Mouse (Mus musculus) neural tube, embryonic 11.5 days (tissue): ENCODE measurements at regions not wholly inside any gene's neighbourhood (a gene's known extent, or its start where the extent isn't known, plus 50 kb on each side); places are given as distances from the start of the nearest gene placed in this dataset.
A peak's percentile ranks its signal among the peaks of the same experiment; 100 is the strongest.

Experiments
- ATAC-seq: fragments of 200-750 bp; cut with Nextera tagmentation; 2 replicates; pipeline ENCODE4 v1.8.0; 2017; ENCODE audit warnings: moderate number of reproducible peaks, mild to moderate bottlenecking, moderate TSS enrichment, moderate library complexity; ENCODE audit not compliant: insufficient read depth, low FRiP score, low TSS enrichment
- DNase-seq: peaks from one replicate; pipeline ENCODE4 v3.0.0-alpha.2; 2015; ENCODE audit warnings: low spot score
- H3K27ac ChIP-seq: fragments of 300-500 bp; sonication (generic); 2 replicates; pipeline ENCODE4 v1.5.1; 2014; ENCODE audit warnings: low read depth, mild to moderate bottlenecking, low read length
- H3K27me3 ChIP-seq: fragments of 300-500 bp; sonication (generic); 2 replicates; pipeline ENCODE4 v1.6.1; 2014; ENCODE audit warnings: mild to moderate bottlenecking, low read length, mixed read lengths; ENCODE audit not compliant: control insufficient read depth, insufficient read depth
- H3K36me3 ChIP-seq: fragments of 300-500 bp; sonication (generic); 2 replicates; pipeline ENCODE4 v1.6.1; 2014; ENCODE audit warnings: mild to moderate bottlenecking, low read length, moderate library complexity, mixed read lengths; ENCODE audit not compliant: control insufficient read depth, insufficient read depth
- H3K4me1 ChIP-seq: fragments of 300-500 bp; sonication (generic); 2 replicates; pipeline ENCODE4 v1.6.1; 2014; ENCODE audit warnings: low read length, mixed read lengths; ENCODE audit not compliant: control insufficient read depth, insufficient read depth
- H3K4me2 ChIP-seq: fragments of 300-500 bp; sonication (generic); 2 replicates; pipeline ENCODE4 v1.6.1; 2014; ENCODE audit warnings: low read depth, mild to moderate bottlenecking, moderate library complexity
- H3K4me3 ChIP-seq: fragments of 300-500 bp; sonication (generic); 2 replicates; pipeline ENCODE4 v1.5.1; 2014; ENCODE audit warnings: low read depth, low read length
- H3K9ac ChIP-seq: fragments of 300-500 bp; sonication (generic); 2 replicates; pipeline ENCODE4 v1.6.1; 2014; ENCODE audit warnings: mild to moderate bottlenecking, low read length
- H3K9me3 ChIP-seq: fragments of 300-500 bp; sonication (generic); 2 replicates; pipeline ENCODE4 v1.6.1; 2016; ENCODE audit warnings: low read length; ENCODE audit not compliant: control insufficient read depth
- WGBS: fragments of 180-500 bp; shearing (Covaris S2); extraction: QIAGEN DNeasy Blood & Tissue Kit; methylation state at CpG from one replicate; pipeline ENCODE4 v1.1.7; 2014; 5-methylcytosine and 5-hydroxymethylcytosine counted together

DNA sequence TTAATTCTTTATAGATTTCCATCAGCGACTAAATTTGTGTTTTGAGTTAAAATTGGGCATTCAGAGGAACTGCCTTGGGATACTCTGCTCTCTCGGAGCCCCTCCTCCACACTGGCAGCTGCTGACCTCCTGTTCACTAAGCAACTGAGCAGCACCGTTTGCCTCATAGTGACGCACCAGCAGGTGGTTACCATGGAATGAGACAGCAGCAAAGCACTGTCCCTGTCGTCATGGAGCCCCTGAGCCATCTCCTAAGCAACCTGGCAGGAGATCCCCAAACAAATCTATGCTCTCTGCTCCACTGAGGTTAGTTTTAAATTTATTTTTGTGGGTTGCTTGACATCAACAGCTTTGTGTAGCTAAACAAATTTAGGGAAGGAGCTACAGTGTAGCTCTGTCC lies 451.0 kb downstream of the 1810013L24Rik start:
- Histone ChIP-seq H3K27me3 (no peaks in the 10 kb centered on the region), H3K27ac (no peak overlapping the region), H3K4me1 (no peaks in the 10 kb centered on the region), H3K36me3 (no peaks in the 10 kb centered on the region), H3K9me3 (no peaks in the 10 kb centered on the region), H3K9ac (no peak overlapping the region), H3K4me3 (no peak overlapping the region), H3K4me2 (no peak overlapping the region)
- peak; percentile 79; the same call in 1 of the 2 replicates for ATAC-seq
- DNase-seq: peak; percentile 58
- WGBS: 3% methylated on average over 5 of the region's 5 CpGs

DNA sequence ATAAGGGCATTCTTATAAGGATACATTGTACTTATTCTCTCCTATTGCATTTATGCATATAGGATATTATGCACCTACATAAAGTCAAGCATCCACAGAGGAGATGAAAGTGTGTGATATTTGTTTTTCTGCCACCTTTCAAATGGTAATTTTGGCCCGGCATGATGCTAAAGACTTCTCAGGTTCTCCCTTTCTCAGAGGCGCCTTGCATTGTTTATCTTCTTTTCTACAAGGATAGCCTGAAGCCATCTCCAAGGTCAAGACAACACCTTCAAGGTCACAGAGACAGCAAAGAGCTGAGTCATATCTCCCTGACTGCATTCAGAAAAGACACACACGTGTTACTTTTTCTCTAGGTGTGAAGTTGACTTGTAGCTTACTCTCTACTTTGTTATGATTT lies 454.5 kb downstream of the 1810013L24Rik start:
- no peak overlapping the region for H3K4me3 ChIP-seq
- H3K36me3 ChIP-seq: no peaks in the 10 kb centered on the region
- 58% methylated on average over 3 of the region's 3 CpGs for WGBS
- no peak overlapping the region for H3K27ac ChIP-seq
- H3K9ac ChIP-seq: no peak overlapping the region
- H3K27me3 ChIP-seq: no peaks in the 10 kb centered on the region
- H3K4me2 ChIP-seq: no peak overlapping the region
- DNase-seq (no peak), ATAC-seq (no peak)
- no peaks in the 10 kb centered on the region for H3K4me1 ChIP-seq
- no peaks in the 10 kb centered on the region for H3K9me3 ChIP-seq

DNA sequence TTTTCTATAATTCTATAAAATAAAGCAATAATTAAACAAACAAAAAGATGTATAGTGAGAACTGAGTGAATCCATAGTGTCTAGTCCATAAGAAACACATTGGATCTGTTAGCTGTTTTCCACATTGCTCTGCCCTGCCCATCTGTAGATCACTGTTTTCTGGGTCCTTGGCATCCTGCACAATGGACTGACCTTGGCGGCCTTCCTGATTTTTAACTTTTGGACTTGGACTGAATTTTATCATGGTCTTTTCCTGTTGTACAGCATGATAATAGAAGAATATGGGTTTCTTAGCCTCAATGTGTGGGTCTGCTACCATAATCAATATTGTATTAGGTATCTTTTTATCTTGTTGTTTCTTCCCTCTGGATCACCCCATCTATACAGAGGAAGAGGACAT lies 456.0 kb downstream of the 1810013L24Rik start:
- Histone ChIP-seq H3K9ac (no peak overlapping the region), H3K27ac (no peak overlapping the region), H3K9me3 (no peaks in the 10 kb centered on the region), H3K4me1 (no peaks in the 10 kb centered on the region), H3K4me3 (no peak overlapping the region), H3K4me2 (no peak overlapping the region), H3K36me3 (no peaks in the 10 kb centered on the region), H3K27me3 (no peaks in the 10 kb centered on the region)
- ATAC-seq: no peak
- 95% methylated on average over 1 of the region's 1 CpGs for WGBS
- no peak for DNase-seq

DNA sequence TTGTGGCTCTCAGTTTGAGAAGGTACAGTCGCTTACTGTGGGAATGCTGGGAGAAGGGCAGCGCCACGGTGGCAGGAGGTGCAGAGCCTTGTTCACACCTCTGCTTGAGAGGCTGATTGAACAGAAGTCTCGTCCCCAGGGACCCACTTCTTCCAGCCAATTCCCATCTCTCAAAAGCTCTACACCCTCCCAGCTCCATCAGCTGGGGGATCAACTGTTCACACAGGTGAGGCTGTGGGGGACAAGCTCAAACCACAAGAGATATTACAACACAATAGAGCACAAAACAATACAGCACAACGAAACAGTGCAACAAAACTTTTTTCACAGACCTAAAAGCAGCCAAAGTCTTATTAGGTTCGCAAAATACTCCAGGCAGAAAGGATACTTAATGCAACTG lies 457.7 kb downstream of the 1810013L24Rik start:
- H3K9ac ChIP-seq: no peak overlapping the region
- H3K9me3 ChIP-seq: no peaks in the 10 kb centered on the region
- H3K4me1 ChIP-seq: no peaks in the 10 kb centered on the region
- 90% methylated on average over 6 of the region's 6 CpGs for WGBS
- no peak overlapping the region for H3K27ac ChIP-seq
- no peaks in the 10 kb centered on the region for H3K36me3 ChIP-seq
- H3K4me3 ChIP-seq: no peak overlapping the region
- H3K4me2 ChIP-seq: no peak overlapping the region
- H3K27me3 ChIP-seq: no peaks in the 10 kb centered on the region
- ATAC-seq (no peak), DNase-seq (no peak)

DNA sequence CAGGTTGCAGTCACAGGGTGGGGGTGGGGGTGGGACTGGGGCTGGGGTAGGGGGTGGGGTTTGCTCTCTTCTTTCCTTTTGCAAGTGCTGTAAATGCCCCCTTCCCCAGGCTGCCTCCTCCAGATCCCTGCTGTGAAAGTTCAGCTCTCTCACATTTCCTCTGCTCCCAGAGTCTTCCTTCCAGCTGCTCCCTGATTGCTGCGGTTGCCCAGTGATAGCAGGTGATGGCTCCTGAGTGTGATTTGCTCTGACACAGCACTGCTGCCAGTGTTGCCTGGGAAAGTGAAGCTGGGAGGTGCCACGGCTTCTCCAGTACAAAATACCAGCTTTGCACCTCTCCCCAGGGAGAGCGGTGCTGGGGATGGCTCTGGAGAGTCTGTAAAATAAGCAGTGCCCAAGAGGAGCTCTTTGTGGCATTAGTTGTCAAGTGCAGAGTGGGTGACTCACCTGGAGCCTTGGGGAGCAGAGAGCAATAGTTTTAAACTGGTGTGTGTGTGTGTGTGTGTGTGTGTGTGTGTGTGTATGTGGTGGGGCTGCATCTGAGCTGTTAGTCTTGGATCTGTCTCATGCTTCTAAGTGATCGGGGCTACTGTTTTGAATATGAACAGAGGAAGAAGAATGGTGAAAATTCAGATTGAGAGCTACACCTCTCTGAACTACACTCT lies 461.6 kb downstream of the 1810013L24Rik start:
- ATAC-seq: no peak
- no peaks in the 10 kb centered on the region for H3K27me3 ChIP-seq
- no peak overlapping the region for H3K27ac ChIP-seq
- H3K9me3 ChIP-seq: no peaks in the 10 kb centered on the region
- H3K4me2 ChIP-seq: no peak overlapping the region
- H3K36me3 ChIP-seq: no peaks in the 10 kb centered on the region
- DNase-seq: no peak
- no peaks in the 10 kb centered on the region for H3K4me1 ChIP-seq
- WGBS: 52% methylated on average over 4 of the region's 4 CpGs
- H3K4me3 ChIP-seq: no peak overlapping the region
- H3K9ac ChIP-seq: no peak overlapping the region

DNA sequence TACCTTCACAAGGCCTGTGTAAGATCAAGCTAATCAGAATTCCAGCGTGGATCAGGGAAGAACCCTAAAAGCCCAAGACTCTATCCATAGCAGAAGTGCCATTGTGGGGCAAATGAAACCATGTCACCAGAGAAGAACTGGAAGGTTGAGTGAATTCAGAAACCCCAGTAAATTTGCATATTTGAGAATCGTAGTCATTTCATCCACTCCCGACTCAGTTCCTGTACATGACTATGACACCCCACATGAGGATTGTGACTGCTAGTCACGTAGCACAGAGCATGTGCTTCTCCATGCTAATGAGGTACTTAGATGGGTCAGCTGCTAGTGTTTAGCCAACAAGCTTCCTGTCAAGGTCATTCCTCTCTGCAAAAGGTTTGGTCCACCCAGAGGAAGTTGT lies 473.2 kb downstream of the 1810013L24Rik start:
- Histone ChIP-seq H3K36me3 (no peaks in the 10 kb centered on the region), H3K27ac (no peak overlapping the region), H3K27me3 (no peaks in the 10 kb centered on the region), H3K4me3 (no peak overlapping the region), H3K4me2 (no peak overlapping the region), H3K4me1 (no peaks in the 10 kb centered on the region), H3K9me3 (no peaks in the 10 kb centered on the region), H3K9ac (no peak overlapping the region)
- no peak for ATAC-seq
- no peak for DNase-seq
- WGBS: 96% methylated on average over 4 of the region's 4 CpGs

DNA sequence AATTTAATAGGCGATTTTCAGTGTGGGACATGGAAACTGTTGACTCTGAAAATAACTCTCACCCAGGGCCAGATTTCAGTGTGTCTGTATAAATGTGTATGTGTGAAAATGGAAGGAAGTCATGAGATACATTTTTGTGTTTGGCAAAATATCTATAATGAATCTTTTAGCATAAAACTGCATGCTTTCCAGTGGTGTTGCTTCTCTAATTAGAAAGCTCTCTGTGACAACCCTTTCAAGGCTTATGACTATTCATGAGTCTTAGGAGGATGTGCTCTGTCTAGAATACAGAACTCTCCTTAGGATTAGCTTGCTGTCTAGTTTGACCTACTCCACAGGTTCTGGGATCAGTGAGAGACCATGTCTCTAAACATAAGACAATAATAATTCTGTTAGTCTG lies 474.2 kb downstream of the 1810013L24Rik start:
- ATAC-seq (no peak), DNase-seq (no peak)
- Histone ChIP-seq H3K36me3 (no peaks in the 10 kb centered on the region), H3K9me3 (no peaks in the 10 kb centered on the region), H3K27me3 (no peaks in the 10 kb centered on the region), H3K4me2 (no peak overlapping the region), H3K4me1 (no peaks in the 10 kb centered on the region), H3K9ac (no peak overlapping the region), H3K4me3 (no peak overlapping the region), H3K27ac (no peak overlapping the region)
- WGBS: 87% methylated on average over 1 of the region's 1 CpGs

DNA sequence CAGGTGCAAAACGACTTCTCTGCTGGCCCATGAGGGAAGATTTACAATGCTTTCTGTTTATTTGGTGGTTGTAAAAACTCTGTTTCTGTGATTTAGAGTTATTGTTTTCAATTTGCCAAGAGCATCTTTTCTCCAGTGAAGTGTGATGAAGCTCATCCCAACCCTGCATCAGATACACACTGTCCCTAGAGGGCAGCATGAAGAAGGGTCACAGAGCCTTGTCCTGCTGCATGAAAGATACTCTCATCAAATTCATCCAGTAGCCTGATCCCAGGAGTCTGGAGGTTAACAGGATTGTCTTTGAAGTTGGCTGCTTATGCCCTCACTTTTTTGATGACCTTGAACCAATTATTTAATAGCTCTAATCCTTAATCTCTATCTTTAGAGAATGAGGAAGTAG lies 480.8 kb downstream of the 1810013L24Rik start:
- H3K9me3 ChIP-seq: no peaks in the 10 kb centered on the region
- H3K4me2 ChIP-seq: no peak overlapping the region
- no peaks in the 10 kb centered on the region for H3K27me3 ChIP-seq
- ATAC-seq (no peak), DNase-seq (no peak)
- no peaks in the 10 kb centered on the region for H3K4me1 ChIP-seq
- H3K27ac ChIP-seq: no peak overlapping the region
- H3K36me3 ChIP-seq: no peaks in the 10 kb centered on the region
- WGBS: 37% methylated on average over 1 of the region's 1 CpGs
- H3K4me3 ChIP-seq: no peak overlapping the region
- no peak overlapping the region for H3K9ac ChIP-seq

DNA sequence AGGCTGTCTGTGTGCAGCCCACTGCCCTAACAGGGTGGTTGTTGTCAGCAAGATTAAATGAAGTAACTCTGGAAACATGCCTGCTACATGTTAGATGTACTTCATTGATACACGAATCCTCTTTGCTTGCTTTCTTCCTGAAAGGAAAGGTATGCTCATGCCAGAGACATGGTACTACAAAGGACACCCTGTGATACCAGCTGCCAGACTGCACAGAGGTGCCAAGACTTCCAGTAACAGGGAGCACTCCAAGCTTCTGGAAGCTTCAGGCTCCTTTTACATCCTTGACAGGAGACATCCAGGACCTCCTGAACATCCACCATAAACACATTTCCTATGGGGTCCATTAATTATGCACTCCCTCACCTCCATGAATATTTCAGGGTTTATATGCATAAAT lies 505.7 kb downstream of the 1810013L24Rik start:
- no peak overlapping the region for H3K4me2 ChIP-seq
- WGBS: 96% methylated on average over 1 of the region's 1 CpGs
- H3K36me3 ChIP-seq: no peaks in the 10 kb centered on the region
- DNase-seq: no peak
- no peak for ATAC-seq
- H3K27ac ChIP-seq: no peak overlapping the region
- no peaks in the 10 kb centered on the region for H3K9me3 ChIP-seq
- H3K4me3 ChIP-seq: no peak overlapping the region
- H3K9ac ChIP-seq: no peak overlapping the region
- no peaks in the 10 kb centered on the region for H3K27me3 ChIP-seq
- H3K4me1 ChIP-seq: no peaks in the 10 kb centered on the region
